Mouse (Mus musculus): Measurements from ENCODE around the gene Cacna2d1. TPM values are rescaled to one million over a fixed set of nuclear protein-coding genes. Genes with fewer than 3 reads are reported as not detected.

Cacna2d1 gene
- total and polyA plus RNA-seq, 3 experiments: 0.08 to 0.13 TPM; not detected in 1

GRCm38 (mm10) chr5:16056795-16057194, 122.3 kb downstream of the Cacna2d1 start:
- no peak for TF ChIP-seq POLR2AphosphoS2 (IDR thresholded peaks at IDR 0.05; ENCODE audit: low read length)
- no peak for TF ChIP-seq SIN3A (IDR thresholded peaks at IDR 0.05; ENCODE audit: low read length)
- TF ChIP-seq HCFC1 (IDR thresholded peaks at IDR 0.05; ENCODE audit: low read depth, low read length): no peak
- no peak for TF ChIP-seq POLR2AphosphoS5 (IDR thresholded peaks at IDR 0.05; ENCODE audit: borderline replicate concordance, low read depth, low read length)
- no peak for TF ChIP-seq E2F4 (IDR thresholded peaks at IDR 0.05; ENCODE audit: borderline replicate concordance, low read depth, low read length)
- no peak for TF ChIP-seq GABPA (IDR thresholded peaks at IDR 0.05; ENCODE audit: low read depth, low read length)
- TF ChIP-seq RCOR1 (IDR thresholded peaks at IDR 0.05; ENCODE audit: low read depth, low read length): no peak
- no peak for TF ChIP-seq NELFE (IDR thresholded peaks at IDR 0.05; ENCODE audit: low read depth, low read length)
- TF ChIP-seq BHLHE40 (IDR thresholded peaks at IDR 0.05; ENCODE audit: borderline replicate concordance, low read depth, low read length): no peak
- no peak for TF ChIP-seq CTCF (IDR thresholded peaks at IDR 0.05 in 2 of 3, conservative IDR thresholded peaks at IDR 0.05 in 1 of 3; ENCODE audit: control insufficient read depth in 1 of 3, insufficient read depth in 1 of 3, low read depth in 2 of 3, low read length in 3 of 3, poor library complexity in 1 of 3, severe bottlenecking in 1 of 3)
- no peak for TF ChIP-seq MEF2A (IDR thresholded peaks at IDR 0.05; ENCODE audit: extremely low read depth, insufficient replicate concordance, low read depth, low read length, poor library complexity, severe bottlenecking)
- TF ChIP-seq CHD2 (IDR thresholded peaks at IDR 0.05; ENCODE audit: low read length): no peak
- TF ChIP-seq MYB (IDR thresholded peaks at IDR 0.05; ENCODE audit: low read depth, low read length): no peak
- no peak overlapping the region for H3K27ac ChIP-seq (ENCODE audit: control insufficient read depth, low read depth, low read length)
- no peaks in the 10 kb centered on the region for H3K36me3 ChIP-seq (ENCODE audit: control insufficient read depth in 1 of 2, insufficient read depth in 2 of 2, low read length in 2 of 2)

GRCm38 (mm10) chr5:16062773-16063172, 128.3 kb downstream of the Cacna2d1 start:
- Histone ChIP-seq H3K36me3 (ENCODE audit: control insufficient read depth in 1 of 2, insufficient read depth in 2 of 2, low read length in 2 of 2) (no peaks in the 10 kb centered on the region), H3K9me3 (replicated peaks; ENCODE audit: insufficient read depth, low read length) (no peaks in the 10 kb centered on the region), H3K9ac (ENCODE audit: control insufficient read depth, low read depth, low read length, poor library complexity, severe bottlenecking) (no peak overlapping the region), H3K79me2 (ENCODE audit: control insufficient read depth, insufficient read depth, low read length, poor library complexity) (no peaks in the 10 kb centered on the region), H3K4me1 (ENCODE audit: control insufficient read depth in 1 of 2, insufficient read depth in 2 of 2, low read length in 2 of 2) (no peaks in the 10 kb centered on the region), H3K27ac (ENCODE audit: control insufficient read depth, low read depth, low read length) (no peak overlapping the region), H3K4me3 (ENCODE audit: control insufficient read depth in 1 of 2, insufficient read depth in 1 of 2, low read depth in 2 of 2, low read length in 2 of 2) (no peak overlapping the region), H3K27me3 (ENCODE audit: control insufficient read depth in 1 of 2, insufficient read depth in 2 of 2, low read length in 2 of 2) (no peaks in the 10 kb centered on the region)
- DNase-seq (ENCODE audit: low read depth, low spot score): no peak
- no peak for TF ChIP-seq GABPA (IDR thresholded peaks at IDR 0.05; ENCODE audit: low read depth, low read length)

More at GRCm38 (mm10) chr5:16056795-16057194, 122.3 kb downstream of the Cacna2d1 start:
- Histone ChIP-seq H3K27me3 (ENCODE audit: control insufficient read depth in 1 of 2, insufficient read depth in 2 of 2, low read length in 2 of 2) (no peaks in the 10 kb centered on the region), H3K9ac (ENCODE audit: control insufficient read depth, low read depth, low read length, poor library complexity, severe bottlenecking) (no peak overlapping the region), H3K9me3 (replicated peaks; ENCODE audit: insufficient read depth, low read length) (no peaks in the 10 kb centered on the region), H3K4me3 (ENCODE audit: control insufficient read depth in 1 of 2, insufficient read depth in 1 of 2, low read depth in 2 of 2, low read length in 2 of 2) (no peak overlapping the region), H3K79me2 (ENCODE audit: control insufficient read depth, insufficient read depth, low read length, poor library complexity) (no peaks in the 10 kb centered on the region), H3K4me1 (ENCODE audit: control insufficient read depth in 1 of 2, insufficient read depth in 2 of 2, low read length in 2 of 2) (no peaks in the 10 kb centered on the region)
- DNase-seq (ENCODE audit: low read depth, low spot score): no peak

GRCm38 (mm10) chr5:16063273-16063672, 128.8 kb downstream of the Cacna2d1 start:
- no peaks in the 10 kb centered on the region for H3K36me3 ChIP-seq (ENCODE audit: control insufficient read depth in 1 of 2, insufficient read depth in 2 of 2, low read length in 2 of 2)
- H3K27me3 ChIP-seq (ENCODE audit: control insufficient read depth in 1 of 2, insufficient read depth in 2 of 2, low read length in 2 of 2): no peaks in the 10 kb centered on the region
- no peak for DNase-seq (ENCODE audit: low read depth, low spot score)
- H3K4me3 ChIP-seq (ENCODE audit: control insufficient read depth in 1 of 2, insufficient read depth in 1 of 2, low read depth in 2 of 2, low read length in 2 of 2): no peak overlapping the region
- H3K9me3 ChIP-seq (replicated peaks; ENCODE audit: insufficient read depth, low read length): no peaks in the 10 kb centered on the region
- TF ChIP-seq GATA1 (IDR thresholded peaks at IDR 0.05; ENCODE audit: low read depth, low read length) (no peak), MYB (IDR thresholded peaks at IDR 0.05; ENCODE audit: low read depth, low read length) (no peak), TBP (IDR thresholded peaks at IDR 0.05; ENCODE audit: low read depth, low read length) (no peak), NELFE (IDR thresholded peaks at IDR 0.05; ENCODE audit: low read depth, low read length) (no peak), ZMIZ1 (IDR thresholded peaks at IDR 0.05; ENCODE audit: low read depth, low read length) (no peak), CHD1 (IDR thresholded peaks at IDR 0.05; ENCODE audit: low read depth, low read length) (no peak), MXI1 (IDR thresholded peaks at IDR 0.05; ENCODE audit: low read depth, low read length) (no peak), ELF1 (IDR thresholded peaks at IDR 0.05; ENCODE audit: low read depth, low read length) (no peak), RCOR1 (IDR thresholded peaks at IDR 0.05; ENCODE audit: low read depth, low read length) (no peak), ZNF384 (IDR thresholded peaks at IDR 0.05; ENCODE audit: low read depth, low read length) (no peak), MEF2A (IDR thresholded peaks at IDR 0.05; ENCODE audit: extremely low read depth, insufficient replicate concordance, low read depth, low read length, poor library complexity, severe bottlenecking) (no peak), MYC (IDR thresholded peaks at IDR 0.05; ENCODE audit: low read depth, low read length) (no peak)
- no peaks in the 10 kb centered on the region for H3K79me2 ChIP-seq (ENCODE audit: control insufficient read depth, insufficient read depth, low read length, poor library complexity)
- no peak overlapping the region for H3K27ac ChIP-seq (ENCODE audit: control insufficient read depth, low read depth, low read length)
- no peak overlapping the region for H3K9ac ChIP-seq (ENCODE audit: control insufficient read depth, low read depth, low read length, poor library complexity, severe bottlenecking)
- H3K4me1 ChIP-seq (ENCODE audit: control insufficient read depth in 1 of 2, insufficient read depth in 2 of 2, low read length in 2 of 2): no peaks in the 10 kb centered on the region
